Mouse (Mus musculus) limb, embryonic 14.5 days (tissue): ENCODE measurements around the gene Gm17387. TPM values are rescaled to one million over a fixed set of nuclear protein-coding genes. Genes with fewer than 3 reads are reported as not detected.
A peak's percentile ranks its signal among the peaks of the same experiment; 100 is the strongest.

ENCODE experiments used
- ATAC-seq: fragments of 200-750 bp; cut with Nextera tagmentation; 2 replicates; pipeline ENCODE4 v1.8.0; 2017; ENCODE audit warnings: low read depth, moderate number of reproducible peaks, moderate TSS enrichment; ENCODE audit not compliant: low FRiP score
- DNase-seq: peaks from one replicate; pipeline ENCODE4 v3.0.0-alpha.2; 2015; ENCODE audit warnings: low spot score
- H3K27ac ChIP-seq: fragments of 300-500 bp; sonication (generic); replicated peaks from 2 replicates; pipeline ENCODE4 v1.5.1; 2014; ENCODE audit warnings: low read depth, mild to moderate bottlenecking, low read length, moderate library complexity, mixed read lengths
- H3K27me3 ChIP-seq: fragments of 300-500 bp; sonication (generic); 2 replicates; pipeline ENCODE4 v1.6.1; 2014; ENCODE audit warnings: low read length, mixed read lengths; ENCODE audit not compliant: control insufficient read depth, insufficient read depth
- H3K36me3 ChIP-seq: fragments of 300-500 bp; sonication (generic); 2 replicates; pipeline ENCODE4 v1.6.1; 2014; ENCODE audit warnings: mild to moderate bottlenecking, low read length, moderate library complexity, mixed read lengths; ENCODE audit not compliant: control insufficient read depth, insufficient read depth
- H3K4me1 ChIP-seq: fragments of 300-500 bp; sonication (generic); 2 replicates; pipeline ENCODE4 v1.6.1; 2014; ENCODE audit warnings: antibody characterized with exemption, low read length, mixed read lengths; ENCODE audit not compliant: control insufficient read depth, insufficient read depth
- H3K4me2 ChIP-seq: fragments of 300-500 bp; sonication (generic); replicated peaks from 2 replicates; pipeline ENCODE4 v1.6.1; 2014; ENCODE audit warnings: low read depth, mild to moderate bottlenecking, low read length, moderate library complexity; ENCODE audit not compliant: severe bottlenecking
- H3K4me3 ChIP-seq: fragments of 300-500 bp; sonication (generic); replicated peaks from 2 replicates; pipeline ENCODE4 v1.5.1; 2014; ENCODE audit warnings: low read length
- H3K9ac ChIP-seq: fragments of 300-500 bp; sonication (generic); 2 replicates; pipeline ENCODE4 v1.6.1; 2014; ENCODE audit warnings: mild to moderate bottlenecking, low read depth, low read length, moderate library complexity; ENCODE audit not compliant: severe bottlenecking
- H3K9me3 ChIP-seq: fragments of 300-500 bp; sonication (generic); 2 replicates; pipeline ENCODE4 v1.6.1; 2016; ENCODE audit warnings: low read length; ENCODE audit not compliant: control insufficient read depth
- POLR2A ChIP-seq: fragments of 200-500 bp; IDR thresholded peaks from 2 replicates; pipeline ENCODE4 v1.8.0; 2012; ENCODE audit warnings: inconsistent platforms, mild to moderate bottlenecking, moderate library complexity, borderline replicate concordance; ENCODE audit not compliant: insufficient read depth, insufficient read length; ENCODE audit errors: extremely low read depth
- WGBS: fragments of 180-500 bp; shearing (Covaris S2); extraction: QIAGEN DNeasy Blood & Tissue Kit; methylation state at CpG from one replicate; pipeline ENCODE4 v1.1.7; 2014; 5-methylcytosine and 5-hydroxymethylcytosine counted together
- polyA plus RNA-seq, 2 experiments: library from polyadenylated mRNA; depleted of rRNA in 1 of 2; stranded (reverse) in 1 of 2; unstranded in 1 of 2; fragments of >200 nt; fragmentation: Nextera tagmentation in 1 of 2; extraction: Ambion mirVana in 1 of 2; gene quantifications; 2 replicates each; pipeline versions ENCODE4 v1.2.1 to v1.2.3; 2012 to 2014

Gm17387 gene
- polyA plus RNA-seq, 2 experiments = not detected

- Histone ChIP-seq H3K4me1 (no peaks in the 10 kb centered on the region), H3K4me2 (no peak overlapping the region), H3K9ac (no peak overlapping the region), H3K27me3 (no peaks in the 10 kb centered on the region), H3K27ac (no peak overlapping the region), H3K9me3 (no peaks in the 10 kb centered on the region), H3K36me3 (no peaks in the 10 kb centered on the region), H3K4me3 (no peak overlapping the region)
- 78% methylated on average over 15 of the region's 15 CpGs for WGBS
- ATAC-seq (no peak), DNase-seq (no peak)
- TF ChIP-seq POLR2A = no peak
These were observed 27.8 kb upstream of the Gm17387 start for GRCm38 (mm10) chr7:141000881-141001708.

- ATAC-seq (no peak), DNase-seq (no peak)
- H3K27me3 ChIP-seq = no peaks in the 10 kb centered on the region
- no peak for TF ChIP-seq POLR2A
- H3K9ac ChIP-seq = no peak overlapping the region
- no peaks in the 10 kb centered on the region for H3K9me3 ChIP-seq
- WGBS = 82% methylated on average over 5 of the region's 5 CpGs
- no peak overlapping the region for H3K4me3 ChIP-seq
- no peak overlapping the region for H3K27ac ChIP-seq
- H3K36me3 ChIP-seq = no peaks in the 10 kb centered on the region
- H3K4me2 ChIP-seq = no peak overlapping the region
- peaks cover under 1% of the 10 kb centered on the region; the same call in 1 of the 2 replicates for H3K4me1 ChIP-seq
These were observed 25.5 kb upstream of the Gm17387 start for GRCm38 (mm10) chr7:141003248-141004010.

- Histone ChIP-seq H3K27ac (no peak overlapping the region), H3K27me3 (no peaks in the 10 kb centered on the region), H3K9me3 (no peaks in the 10 kb centered on the region), H3K4me3 (no peak overlapping the region), H3K9ac (no peak overlapping the region), H3K36me3 (no peaks in the 10 kb centered on the region), H3K4me1 (peaks cover 17% of the 10 kb centered on the region), H3K4me2 (no peak overlapping the region)
- 85% methylated on average over 6 of the region's 6 CpGs for WGBS
- no peak for TF ChIP-seq POLR2A
- no peak for ATAC-seq
- no peak for DNase-seq
These were observed 22.5 kb upstream of the Gm17387 start for GRCm38 (mm10) chr7:141006446-141006845.

- Histone ChIP-seq H3K4me2 (no peak overlapping the region), H3K27ac (no peak overlapping the region), H3K9me3 (no peaks in the 10 kb centered on the region), H3K9ac (no peak overlapping the region), H3K27me3 (no peaks in the 10 kb centered on the region), H3K4me3 (no peak overlapping the region), H3K36me3 (no peaks in the 10 kb centered on the region), H3K4me1 (peaks cover 17% of the 10 kb centered on the region)
- ATAC-seq (no peak), DNase-seq (no peak)
- TF ChIP-seq POLR2A = no peak
- 76% methylated on average over 5 of the region's 5 CpGs for WGBS
These were observed 22.0 kb upstream of the Gm17387 start for GRCm38 (mm10) chr7:141006914-141007313.

GRCm38 (mm10) chr7:141008312-141008761 is 20.6 kb upstream of the Gm17387 start:
- H3K27ac ChIP-seq = no peak overlapping the region
- WGBS = 7% methylated on average over 7 of the region's 7 CpGs
- H3K27me3 ChIP-seq = no peaks in the 10 kb centered on the region
- DNase-seq = peak; percentile 42
- no peak overlapping the region for H3K4me3 ChIP-seq
- H3K36me3 ChIP-seq = no peaks in the 10 kb centered on the region
- no peaks in the 10 kb centered on the region for H3K9me3 ChIP-seq
- H3K4me2 ChIP-seq = peak overlapping the region; percentile 56
- ATAC-seq = no peak
- TF ChIP-seq POLR2A = no peak
- H3K9ac ChIP-seq = no peak overlapping the region
- peaks cover 17% of the 10 kb centered on the region for H3K4me1 ChIP-seq
